Mouse (Mus musculus): ENCODE measurements around the gene Scn9a. TPM values are rescaled to one million over a fixed set of nuclear protein-coding genes. Genes with fewer than 3 reads are reported as not detected.

The Scn9a gene
- polyA plus RNA-seq, 1 experiment from 2014 or later = 0.20 TPM

DNA sequence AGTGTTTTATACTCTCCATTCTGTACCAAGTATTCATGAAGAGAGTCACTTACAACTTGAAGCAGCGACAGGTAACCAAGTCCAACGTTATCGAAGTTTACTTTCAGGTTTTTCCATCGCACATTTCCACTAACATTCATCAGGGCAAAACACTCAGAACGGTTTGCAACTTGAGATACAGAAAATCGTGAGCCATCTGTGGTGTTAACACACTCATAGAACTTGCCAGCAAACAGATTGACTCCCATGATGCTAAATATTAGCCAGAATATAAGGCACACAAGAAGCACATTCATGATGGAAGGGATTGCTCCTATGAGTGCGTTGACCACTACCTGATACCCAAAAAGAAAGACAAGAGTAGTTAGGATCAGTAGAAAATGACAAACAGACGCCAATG lies 140.2 kb downstream of the Scn9a start:
- Histone ChIP-seq H3K27me3 (ENCODE audit: control insufficient read depth, insufficient read depth, low read length) (no peaks in the 10 kb centered on the region), H3K4me2 (ENCODE audit: low read depth, severe bottlenecking) (no peak overlapping the region), H3K9me3 (ENCODE audit: control insufficient read depth, low read length) (no peaks in the 10 kb centered on the region), H3K27ac (replicated peaks; ENCODE audit: low read depth, low read length) (no peak overlapping the region), H3K4me3 (ENCODE audit: low read depth, low read length) (no peak overlapping the region), H3K4me1 (ENCODE audit: control insufficient read depth, insufficient read depth, low read length) (no peaks in the 10 kb centered on the region), H3K9ac (ENCODE audit: low read length) (no peak overlapping the region), H3K36me3 (ENCODE audit: control insufficient read depth, insufficient read depth, low read length) (no peaks in the 10 kb centered on the region)
- no peak for ATAC-seq (ENCODE audit: insufficient number of reproducible peaks, low FRiP score, low TSS enrichment, low read depth)
- WGBS = 85% methylated on average over 8 of the region's 8 CpGs
- DNase-seq (ENCODE audit: low spot score) = no peak

DNA sequence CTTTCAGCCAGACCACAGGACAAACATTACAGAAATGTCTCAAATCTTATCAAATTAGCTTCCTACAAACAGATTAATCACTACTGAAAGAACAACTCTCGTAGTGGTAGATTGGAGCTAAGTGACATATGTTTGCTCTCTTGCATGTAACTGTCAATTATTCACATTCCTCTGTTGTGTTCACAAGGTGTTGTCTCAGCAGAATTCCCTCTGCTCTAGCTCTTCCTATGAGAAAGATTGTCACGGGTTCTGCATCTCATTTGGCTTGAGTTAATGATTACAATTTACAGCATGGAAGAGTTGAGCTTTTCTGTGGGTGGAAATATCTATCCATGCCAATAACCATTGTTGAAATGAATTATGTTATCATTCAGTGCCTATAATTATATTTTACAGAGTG lies 156.4 kb downstream of the Scn9a start:
- no peak for ATAC-seq (ENCODE audit: insufficient number of reproducible peaks, low FRiP score, low TSS enrichment, low read depth)
- WGBS = 80% methylated on average over 2 of the region's 2 CpGs
- H3K4me3 ChIP-seq (ENCODE audit: low read depth, low read length) = no peak overlapping the region

DNA sequence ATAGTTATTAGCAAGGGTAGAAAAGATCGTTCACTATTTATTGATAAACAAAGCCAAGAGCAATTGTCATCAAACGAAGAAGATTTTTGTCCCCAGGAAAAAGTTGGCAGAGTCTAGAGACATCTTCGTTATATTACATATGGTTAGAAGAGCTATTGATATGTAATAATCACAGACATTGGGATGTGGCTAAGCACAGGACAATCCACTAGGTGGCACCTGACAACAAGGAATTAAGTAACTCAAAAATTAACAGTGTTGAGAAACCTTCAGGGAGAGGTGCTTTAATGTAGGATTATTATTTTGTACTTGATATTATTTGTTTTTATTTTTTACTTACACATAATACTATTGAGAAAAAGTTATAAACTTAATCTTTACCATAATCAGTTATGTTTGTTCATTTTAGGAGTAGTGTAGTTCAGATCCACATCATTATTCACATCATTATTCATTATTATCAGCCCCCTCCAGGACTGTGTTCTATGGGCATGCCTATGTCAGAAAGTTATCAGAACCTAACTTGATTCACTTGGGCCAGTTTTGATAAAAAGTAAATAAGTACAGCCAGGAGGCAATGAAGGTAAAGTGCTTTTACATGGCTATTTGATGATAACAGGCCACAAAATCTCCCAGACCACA lies 161.5 kb downstream of the Scn9a start:
- no peak overlapping the region for H3K4me3 ChIP-seq (ENCODE audit: low read depth, low read length)
- H3K36me3 ChIP-seq (ENCODE audit: control insufficient read depth, insufficient read depth, low read length) = no peaks in the 10 kb centered on the region
- no peak overlapping the region for H3K9ac ChIP-seq (ENCODE audit: low read length)
- no peaks in the 10 kb centered on the region for H3K4me1 ChIP-seq (ENCODE audit: control insufficient read depth, insufficient read depth, low read length)
- H3K27ac ChIP-seq (replicated peaks; ENCODE audit: low read depth, low read length) = no peak overlapping the region
- H3K9me3 ChIP-seq (ENCODE audit: control insufficient read depth, low read length) = no peaks in the 10 kb centered on the region
- no peak; the same call in 1 of the 2 replicates for ATAC-seq (ENCODE audit: insufficient number of reproducible peaks, low FRiP score, low TSS enrichment, low read depth)
- WGBS = 52% methylated on average over 3 of the region's 3 CpGs
- H3K4me2 ChIP-seq (ENCODE audit: low read depth, severe bottlenecking) = no peak overlapping the region
- DNase-seq (ENCODE audit: low spot score) = no peak
- H3K27me3 ChIP-seq (ENCODE audit: control insufficient read depth, insufficient read depth, low read length) = no peaks in the 10 kb centered on the region

More for the DNA sequence above, 156.4 kb downstream of the Scn9a start:
- H3K4me1 ChIP-seq (ENCODE audit: control insufficient read depth, insufficient read depth, low read length) = no peaks in the 10 kb centered on the region
- DNase-seq (ENCODE audit: low spot score) = no peak
- H3K27me3 ChIP-seq (ENCODE audit: control insufficient read depth, insufficient read depth, low read length) = no peaks in the 10 kb centered on the region
- H3K4me2 ChIP-seq (ENCODE audit: low read depth, severe bottlenecking) = no peak overlapping the region
- no peak overlapping the region for H3K9ac ChIP-seq (ENCODE audit: low read length)
- H3K36me3 ChIP-seq (ENCODE audit: control insufficient read depth, insufficient read depth, low read length) = no peaks in the 10 kb centered on the region
- no peak overlapping the region for H3K27ac ChIP-seq (replicated peaks; ENCODE audit: low read depth, low read length)
- no peaks in the 10 kb centered on the region for H3K9me3 ChIP-seq (ENCODE audit: control insufficient read depth, low read length)

DNA sequence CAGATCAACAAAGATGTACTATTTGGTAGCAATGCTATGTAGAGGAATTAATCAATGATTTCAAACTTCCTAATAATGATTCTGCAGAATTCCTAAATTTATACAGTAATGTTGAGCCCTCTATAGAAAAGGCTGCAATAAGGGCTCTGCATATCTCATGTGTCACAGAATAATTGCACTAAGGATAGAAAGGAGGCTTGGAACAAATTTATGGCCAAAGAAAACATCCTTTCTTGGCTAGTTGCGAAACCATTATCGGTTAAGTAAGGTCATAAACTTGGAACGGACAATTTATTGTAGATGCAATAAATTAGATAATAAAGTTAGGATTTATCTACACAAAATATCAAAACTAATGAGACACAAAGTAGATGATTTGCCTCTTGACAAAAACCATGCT lies 169.3 kb downstream of the Scn9a start:
- Histone ChIP-seq H3K9me3 (ENCODE audit: control insufficient read depth, low read length) (no peaks in the 10 kb centered on the region), H3K36me3 (ENCODE audit: control insufficient read depth, insufficient read depth, low read length) (no peaks in the 10 kb centered on the region), H3K27me3 (ENCODE audit: control insufficient read depth, insufficient read depth, low read length) (no peaks in the 10 kb centered on the region), H3K27ac (replicated peaks; ENCODE audit: low read depth, low read length) (no peak overlapping the region), H3K4me3 (ENCODE audit: low read depth, low read length) (no peak overlapping the region), H3K4me2 (ENCODE audit: low read depth, severe bottlenecking) (no peak overlapping the region), H3K9ac (ENCODE audit: low read length) (no peak overlapping the region), H3K4me1 (ENCODE audit: control insufficient read depth, insufficient read depth, low read length) (no peaks in the 10 kb centered on the region)
- ATAC-seq (ENCODE audit: insufficient number of reproducible peaks, low FRiP score, low TSS enrichment, low read depth) (no peak), DNase-seq (ENCODE audit: low spot score) (no peak)
- WGBS = 56% methylated on average over 3 of the region's 3 CpGs

DNA sequence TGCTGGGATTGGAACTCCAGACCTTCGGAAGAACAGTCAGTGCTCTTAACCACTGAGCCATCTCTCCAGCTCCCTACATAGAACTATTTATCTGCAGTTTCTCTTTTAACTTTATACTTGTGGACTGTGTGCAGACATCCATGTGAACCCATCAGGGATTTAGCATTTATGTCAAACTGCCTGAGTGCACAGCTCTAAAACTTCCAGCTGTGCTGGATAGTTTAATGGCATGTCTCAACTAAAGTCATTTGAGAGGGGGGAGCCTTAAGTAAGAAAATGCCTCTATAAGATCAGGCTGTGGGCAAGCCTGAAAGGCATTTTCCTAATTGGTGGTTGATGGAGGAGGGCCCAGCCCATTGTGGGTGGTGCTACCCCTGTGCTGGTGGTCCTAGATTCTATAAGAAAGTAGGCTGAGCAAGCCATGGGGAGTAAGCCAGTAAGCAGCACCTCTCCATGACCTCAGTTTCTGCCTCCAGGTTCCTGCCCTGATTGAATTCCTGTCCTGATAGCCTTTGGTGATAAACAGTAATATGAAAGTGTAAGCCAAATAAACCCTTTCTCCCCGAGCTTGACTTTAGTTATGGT lies 169.8 kb downstream of the Scn9a start:
- no peaks in the 10 kb centered on the region for H3K36me3 ChIP-seq (ENCODE audit: control insufficient read depth, insufficient read depth, low read length)
- no peak overlapping the region for H3K27ac ChIP-seq (replicated peaks; ENCODE audit: low read depth, low read length)
- no peak for ATAC-seq (ENCODE audit: insufficient number of reproducible peaks, low FRiP score, low TSS enrichment, low read depth)

DNA sequence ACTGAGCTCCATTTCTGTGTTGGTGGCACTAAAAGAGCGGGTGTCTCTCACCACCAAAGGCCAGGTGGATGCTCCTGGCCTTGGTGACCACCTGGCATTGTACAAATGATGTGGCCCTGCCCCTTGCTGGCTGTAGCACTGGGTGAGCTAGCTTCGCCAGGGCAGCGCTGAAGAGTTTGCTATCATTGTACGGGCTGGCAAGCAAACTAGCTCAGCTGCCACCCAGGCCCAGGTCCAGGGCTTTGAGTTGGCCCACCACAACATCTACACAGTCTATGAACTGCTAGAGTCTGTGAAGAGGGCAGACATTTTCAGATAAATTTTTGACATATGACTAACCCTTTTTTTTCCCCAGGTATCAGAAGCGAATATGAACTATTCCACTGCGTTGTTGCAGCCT lies 170.8 kb downstream of the Scn9a start:
- ATAC-seq (ENCODE audit: insufficient number of reproducible peaks, low FRiP score, low TSS enrichment, low read depth) (no peak), DNase-seq (ENCODE audit: low spot score) (no peak)
- Histone ChIP-seq H3K9ac (ENCODE audit: low read length) (no peak overlapping the region), H3K4me1 (ENCODE audit: control insufficient read depth, insufficient read depth, low read length) (no peaks in the 10 kb centered on the region), H3K4me3 (ENCODE audit: low read depth, low read length) (no peak overlapping the region), H3K27me3 (ENCODE audit: control insufficient read depth, insufficient read depth, low read length) (no peaks in the 10 kb centered on the region), H3K36me3 (ENCODE audit: control insufficient read depth, insufficient read depth, low read length) (no peaks in the 10 kb centered on the region), H3K27ac (replicated peaks; ENCODE audit: low read depth, low read length) (no peak overlapping the region), H3K9me3 (ENCODE audit: control insufficient read depth, low read length) (no peaks in the 10 kb centered on the region), H3K4me2 (ENCODE audit: low read depth, severe bottlenecking) (no peak overlapping the region)
- WGBS = 93% methylated on average over 6 of the region's 6 CpGs

More for the DNA sequence above, 169.8 kb downstream of the Scn9a start:
- no peaks in the 10 kb centered on the region for H3K9me3 ChIP-seq (ENCODE audit: control insufficient read depth, low read length)
- H3K4me1 ChIP-seq (ENCODE audit: control insufficient read depth, insufficient read depth, low read length) = no peaks in the 10 kb centered on the region
- no peak overlapping the region for H3K9ac ChIP-seq (ENCODE audit: low read length)
- DNase-seq (ENCODE audit: low spot score) = no peak
- no peaks in the 10 kb centered on the region for H3K27me3 ChIP-seq (ENCODE audit: control insufficient read depth, insufficient read depth, low read length)
- 86% methylated on average over 2 of the region's 2 CpGs for WGBS
- H3K4me2 ChIP-seq (ENCODE audit: low read depth, severe bottlenecking) = no peak overlapping the region
- H3K4me3 ChIP-seq (ENCODE audit: low read depth, low read length) = no peak overlapping the region

DNA sequence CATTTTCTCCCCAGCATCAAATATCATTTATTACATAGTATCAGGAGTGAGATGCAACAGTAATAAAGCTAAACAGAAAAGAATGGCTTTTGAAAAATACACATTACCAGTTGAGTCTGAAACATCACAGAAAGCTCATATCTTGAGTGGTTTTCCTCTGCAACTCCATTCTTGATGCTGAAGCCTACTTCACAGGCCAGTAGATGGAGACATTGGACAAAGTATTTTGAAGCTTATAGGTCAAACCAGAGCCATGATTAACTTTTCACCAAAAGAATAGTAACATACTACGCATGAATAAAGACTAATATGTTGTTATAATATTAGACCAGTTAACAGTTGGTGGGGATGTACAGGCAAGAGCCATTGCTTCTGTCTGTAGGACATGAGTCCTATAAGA lies 172.3 kb downstream of the Scn9a start:
- Histone ChIP-seq H3K4me3 (ENCODE audit: low read depth, low read length) (no peak overlapping the region), H3K4me2 (ENCODE audit: low read depth, severe bottlenecking) (no peak overlapping the region), H3K27ac (replicated peaks; ENCODE audit: low read depth, low read length) (no peak overlapping the region), H3K36me3 (ENCODE audit: control insufficient read depth, insufficient read depth, low read length) (no peaks in the 10 kb centered on the region), H3K9me3 (ENCODE audit: control insufficient read depth, low read length) (no peaks in the 10 kb centered on the region), H3K4me1 (ENCODE audit: control insufficient read depth, insufficient read depth, low read length) (no peaks in the 10 kb centered on the region), H3K9ac (ENCODE audit: low read length) (no peak overlapping the region), H3K27me3 (ENCODE audit: control insufficient read depth, insufficient read depth, low read length) (no peaks in the 10 kb centered on the region)
- 92% methylated on average over 1 of the region's 1 CpGs for WGBS
- ATAC-seq (ENCODE audit: insufficient number of reproducible peaks, low FRiP score, low TSS enrichment, low read depth) (no peak), DNase-seq (ENCODE audit: low spot score) (no peak)

DNA sequence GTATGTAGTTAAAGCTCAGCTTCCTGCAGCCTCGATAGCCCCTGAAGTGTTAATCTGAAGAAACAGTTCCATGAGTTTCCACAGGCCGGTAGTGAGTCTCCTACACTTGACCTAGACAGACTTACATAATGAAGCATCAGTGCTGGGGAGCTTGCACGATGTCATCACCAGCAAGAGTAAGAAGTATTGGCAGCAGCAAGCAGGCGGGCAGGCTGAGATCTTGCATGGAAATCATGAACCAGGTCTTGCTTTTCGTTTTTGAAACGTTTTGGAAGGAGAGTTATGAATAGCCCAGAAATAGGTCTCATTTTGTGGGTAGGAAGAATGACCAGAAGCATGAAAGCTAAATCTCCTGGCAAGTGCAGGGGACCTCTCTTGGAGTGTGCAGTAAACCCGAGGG lies 194.1 kb downstream of the Scn9a start, which contains the start of gene Scn1a:
Scn1a (minus strand) TSS at position 130 of the 400 bp plus-strand sequence.
- Histone ChIP-seq H3K4me2 (ENCODE audit: low read depth, severe bottlenecking) (peak within 1 kb of the TSS; percentile 66), H3K9ac (ENCODE audit: low read length) (no peak within 1 kb of the TSS), H3K9me3 (ENCODE audit: control insufficient read depth, low read length) (no peaks in the 10 kb centered on the region), H3K4me1 (ENCODE audit: control insufficient read depth, insufficient read depth, low read length) (no peaks in the 10 kb centered on the region), H3K4me3 (ENCODE audit: low read depth, low read length) (peak within 1 kb of the TSS; percentile 26), H3K36me3 (ENCODE audit: control insufficient read depth, insufficient read depth, low read length) (no peaks in the 10 kb centered on the region), H3K27ac (replicated peaks; ENCODE audit: low read depth, low read length) (no peak within 1 kb of the TSS), H3K27me3 (ENCODE audit: control insufficient read depth, insufficient read depth, low read length) (no peaks in the 10 kb centered on the region)
- WGBS = 9% methylated on average over 7 of the region's 7 CpGs
- DNase-seq (ENCODE audit: low spot score) = peak; percentile 27
- no peak for ATAC-seq (ENCODE audit: insufficient number of reproducible peaks, low FRiP score, low TSS enrichment, low read depth)

Data from limb, embryonic 11.5 days (tissue).